Mouse (Mus musculus) cerebellum, adult 2 months (tissue): Measurements from ENCODE around the gene Hspg2. TPM values are rescaled to one million over a fixed set of nuclear protein-coding genes. Genes with fewer than 3 reads are reported as not detected.

Experiments
- DNase-seq, 2 experiments: peaks; one replicate each; pipeline ENCODE4 v3.0.0; 2021
- H3K27ac ChIP-seq: fragments of 200-500 bp; 2 replicates; pipeline ENCODE4 v1.5.1; 2012; ENCODE audit warnings: low read length, control low read depth, inconsistent platforms; ENCODE audit not compliant: insufficient read depth
- H3K27me3 ChIP-seq: fragments of 200-500 bp; 2 replicates; pipeline ENCODE4 v1.6.1; 2012; ENCODE audit warnings: inconsistent platforms, mild to moderate bottlenecking, low read length, moderate library complexity; ENCODE audit not compliant: control insufficient read depth, insufficient read depth
- H3K4me1 ChIP-seq: fragments of 200-500 bp; 2 replicates; pipeline ENCODE4 v1.6.1; 2011; ENCODE audit warnings: low read length; ENCODE audit not compliant: control insufficient read depth, insufficient read depth
- H3K4me3 ChIP-seq: fragments of 200-500 bp; replicated peaks from 2 replicates; pipeline ENCODE3; 2011; ENCODE audit warnings: mild to moderate bottlenecking, low read depth, low read length, control low read depth; ENCODE audit not compliant: insufficient read depth
- CTCF ChIP-seq: fragments of 200-500 bp; IDR thresholded peaks from 2 replicates; pipeline ENCODE4 v1.5.1; 2011; ENCODE audit warnings: low read depth, mild to moderate bottlenecking, control low read depth, low read length, moderate library complexity, borderline replicate concordance; ENCODE audit not compliant: insufficient read depth
- POLR2A ChIP-seq: fragments of 200-500 bp; IDR thresholded peaks from 2 replicates; pipeline ENCODE4 v1.6.1; 2011; ENCODE audit warnings: low read length, control low read depth, borderline replicate concordance; ENCODE audit not compliant: insufficient read depth
- WGBS: fragments of 180-500 bp; shearing (Covaris S2); methylation state at CpG from one replicate; pipeline ENCODE4 v1.1.7; 2018; 5-methylcytosine and 5-hydroxymethylcytosine counted together
- polyA plus RNA-seq: library from polyadenylated mRNA; depleted of rRNA; stranded (reverse); fragments of >200 nt; gene quantifications from 2 replicates; pipeline ENCODE4 v1.2.3, GENCODE M21; 2012; rRNA removed

Gene Hspg2
- polyA plus RNA-seq, 1 experiment, result 2.8 TPM

DNA sequence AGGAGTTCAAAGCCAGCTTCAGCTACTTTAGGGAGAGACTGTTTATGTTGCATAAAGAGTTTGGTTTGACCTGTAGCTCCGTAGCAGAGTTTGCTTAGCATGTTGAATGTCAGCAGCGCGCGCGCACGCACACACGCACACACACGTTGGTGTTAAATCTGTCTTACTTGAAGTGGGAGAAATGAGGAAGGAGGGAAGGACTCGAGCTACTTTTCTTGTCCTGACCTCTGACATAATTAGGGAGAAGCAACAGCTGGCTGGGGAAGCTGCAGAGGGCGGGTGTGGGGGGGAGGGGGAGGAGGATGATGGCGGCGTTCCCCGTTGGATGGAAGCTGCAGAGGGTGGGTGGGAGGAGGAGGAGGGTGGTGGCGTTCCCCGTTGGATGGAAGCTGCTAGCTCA, 141.7 kb downstream of the Hspg2 start:
- no peak overlapping the region for H3K27ac ChIP-seq
- no peak for TF ChIP-seq CTCF
- no peak for TF ChIP-seq POLR2A
- no peak overlapping the region for H3K4me3 ChIP-seq
- no peaks in the 10 kb centered on the region for H3K27me3 ChIP-seq
- DNase-seq, result no peak
- 78% methylated on average over 15 of the region's 15 CpGs for WGBS
- no peaks in the 10 kb centered on the region for H3K4me1 ChIP-seq

Other genes with a start within 250 kb of the Hspg2 start
- gene Wnt4, start 191.3 kb upstream of the Hspg2 start, polyA plus RNA-seq, result 1.7 and 2.1 TPM in 2 replicates
- gene Cdc42, start 111.0 kb upstream of the Hspg2 start, polyA plus RNA-seq, result 375 and 390 TPM in 2 replicates
- not detected in 2 replicates for gene Cela3a, start 59.0 kb upstream of the Hspg2 start, polyA plus RNA-seq
- gene Cela3b, start 38.2 kb upstream of the Hspg2 start, polyA plus RNA-seq, result not detected in 2 replicates
- not detected in 2 replicates for gene 1700013G24Rik, start 15.5 kb upstream of the Hspg2 start, polyA plus RNA-seq
- gene Ldlrad2, start 105.8 kb downstream of the Hspg2 start, polyA plus RNA-seq, result not detected in 2 replicates
- 162 and 169 TPM in 2 replicates for gene Usp48, start 125.0 kb downstream of the Hspg2 start, polyA plus RNA-seq
- 396 and 425 TPM in 2 replicates for gene Rap1gap, start 196.0 kb downstream of the Hspg2 start, polyA plus RNA-seq